34 mouse cellular contexts compared by ENCODE assay signal in the genomic region with DNA sequence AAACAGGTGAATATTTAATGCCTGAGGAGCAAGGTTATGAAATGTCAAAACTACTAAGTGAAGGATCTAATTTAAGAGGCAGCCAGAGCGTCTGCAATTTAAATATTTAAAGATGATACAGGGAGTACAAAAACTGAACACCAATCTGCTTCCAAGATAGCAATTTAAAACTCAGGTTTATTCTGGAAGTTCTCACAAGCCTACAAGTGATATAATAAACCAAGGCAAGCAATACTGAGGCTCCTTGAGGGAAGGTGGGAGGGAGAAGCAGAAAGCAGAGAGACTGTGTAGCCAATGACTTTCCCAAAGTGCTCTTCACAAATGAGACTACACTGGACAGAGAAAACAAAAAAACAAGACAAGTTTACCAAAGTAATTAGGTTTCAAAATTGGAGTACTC.
"Had no signal": no experiment of that assay in that cellular context is flagged by ENCODE, and none has a peak within 500 bp of the region (broad histone marks: within the 10 kb centered on the region; RNA-seq: fewer than 3 reads in every experiment).

No protein-coding gene starts in this region.

- H3K4me1 ChIP-seq: heart, embryonic 10.5 days; heart, embryonic 12.5 days; heart, embryonic 13.5 days; heart, embryonic 15.5 days; hindbrain, embryonic 10.5 days; hindbrain, embryonic 12.5 days; intestine, embryonic 15.5 days; kidney, embryonic 15.5 days had no signal

- H3K9me3 ChIP-seq: heart, embryonic 10.5 days; heart, embryonic 12.5 days; heart, embryonic 13.5 days; heart, embryonic 15.5 days; hindbrain, embryonic 10.5 days; hindbrain, embryonic 12.5 days; hindbrain, embryonic 13.5 days; hindbrain, embryonic 15.5 days; intestine, embryonic 15.5 days; kidney, embryonic 15.5 days had no signal

- H3K27me3 ChIP-seq: heart, embryonic 12.5 days; heart, embryonic 13.5 days; heart, embryonic 15.5 days; hindbrain, embryonic 12.5 days; hindbrain, embryonic 13.5 days; hindbrain, embryonic 15.5 days; intestine, embryonic 15.5 days; kidney, embryonic 15.5 days had no signal

- ATAC-seq: hindbrain, embryonic 16.5 days; hindbrain, postnatal 0 days; inflammation-experienced regulatory T-cells, adult 6 months; intestine, embryonic 15.5 days; intestine, embryonic 16.5 days; intestine, postnatal 0 days had no signal

- H3K4me3 ChIP-seq: heart, embryonic 10.5 days; heart, embryonic 12.5 days; heart, embryonic 13.5 days; heart, embryonic 15.5 days; hindbrain, embryonic 10.5 days; hindbrain, embryonic 12.5 days; hindbrain, embryonic 13.5 days; hindbrain, embryonic 15.5 days; intestine, embryonic 15.5 days; kidney, embryonic 15.5 days; layer of hippocampus, adult 2 months had no signal

- DNase-seq: heart, postnatal 10 days; heart, postnatal 14 days; heart, postnatal 36 days; heart, postnatal 4 days; kidney, adult 11 months; kidney, adult 18-20 months; kidney, adult 2 months; kidney, adult 8-10 months; kidney, adult 9 months; kidney, postnatal 10 days; kidney, postnatal 14 days; kidney, postnatal 25 days; kidney, postnatal 36 days; kidney, postnatal 4 days; layer of hippocampus, adult 9-11 months; layer of hippocampus, postnatal 36 days had no signal

- H3K36me3 ChIP-seq: heart, embryonic 10.5 days; heart, embryonic 12.5 days; heart, embryonic 13.5 days; heart, embryonic 15.5 days; hindbrain, embryonic 12.5 days; hindbrain, embryonic 15.5 days; intestine, embryonic 15.5 days; kidney, embryonic 15.5 days had no signal

- H3K27ac ChIP-seq: heart, embryonic 10.5 days; heart, embryonic 13.5 days; heart, embryonic 15.5 days; hindbrain, embryonic 10.5 days; hindbrain, embryonic 12.5 days; hindbrain, embryonic 13.5 days; hindbrain, embryonic 14.5 days; hindbrain, embryonic 15.5 days; hindbrain, postnatal 0 days; intestine, embryonic 15.5 days; kidney, embryonic 15.5 days; kidney, postnatal 0 days; layer of hippocampus, adult 2 months had no signal
